Mouse (Mus musculus): ENCODE measurements around the gene Stard9. TPM values are rescaled to one million over a fixed set of nuclear protein-coding genes. Genes with fewer than 3 reads are reported as not detected.

Stard9 gene
- 4.8 and 5.6 TPM in 2 replicates for polyA plus RNA-seq (2015; fragmentation: Nextera tagmentation; extraction: Ambion mirVana)

GRCm38 (mm10) chr2:120628886-120629735, at the start of gene Stard9:
Gene Stard9 (plus strand): TSS chr2:120629121.

GRCm38 (mm10) chr2:120608830-120609723, 19.8 kb upstream of the Stard9 start, which contains the start of the genes Haus2 and Lrrc57:
Gene Haus2 (plus strand): TSS chr2:120609383.
Gene Lrrc57 (minus strand): TSS chr2:120609520.

Other genes with a start within 250 kb of the Stard9 start
- gene Ganc, start 225.2 kb upstream of the Stard9 start, polyA plus RNA-seq (2015; fragmentation: Nextera tagmentation; extraction: Ambion mirVana): 15.9 and 19.4 TPM in 2 replicates
- 6.4 and 7.5 TPM in 2 replicates for gene Tmem87a, start 225.0 kb upstream of the Stard9 start, polyA plus RNA-seq (2015; fragmentation: Nextera tagmentation; extraction: Ambion mirVana)
- 36.8 and 38.2 TPM in 2 replicates for gene Capn3, start 173.1 kb upstream of the Stard9 start, polyA plus RNA-seq (2015; fragmentation: Nextera tagmentation; extraction: Ambion mirVana)
- gene Zfp106, start 65.3 kb upstream of the Stard9 start, polyA plus RNA-seq (2015; fragmentation: Nextera tagmentation; extraction: Ambion mirVana): 48.2 and 57.1 TPM in 2 replicates
- gene Snap23, start 61.5 kb upstream of the Stard9 start, polyA plus RNA-seq (2015; fragmentation: Nextera tagmentation; extraction: Ambion mirVana): 29.7 and 31.8 TPM in 2 replicates
- 15.0 and 15.5 TPM in 2 replicates for gene Haus2, start 19.7 kb upstream of the Stard9 start, polyA plus RNA-seq (2015; fragmentation: Nextera tagmentation; extraction: Ambion mirVana)
- gene Lrrc57, start 19.6 kb upstream of the Stard9 start, polyA plus RNA-seq (2015; fragmentation: Nextera tagmentation; extraction: Ambion mirVana): 18.2 and 18.5 TPM in 2 replicates
- gene Cdan1, start 221.0 kb downstream of the Stard9 start, polyA plus RNA-seq (2015; fragmentation: Nextera tagmentation; extraction: Ambion mirVana): 3.4 and 4.7 TPM in 2 replicates
- 1.6 and 2.8 TPM in 2 replicates for gene Ttbk2, start 221.5 kb downstream of the Stard9 start, polyA plus RNA-seq (2015; fragmentation: Nextera tagmentation; extraction: Ambion mirVana)